In genomic region chr1:165635055-165635897, GRCm38 (mm10) we compare ENCODE assay signal across 8 mouse cellular contexts. TPM values are rescaled to one million over a fixed set of nuclear protein-coding genes. Genes with fewer than 3 reads are reported as not detected.
DNase-seq lines count a peak whose midpoint lies in the region; ATAC-seq and TF ChIP-seq lines count a peak whose summit lies in the region.

No protein-coding gene starts in this region.

- H3K4me2 ChIP-seq in hindbrain, embryonic 14.5 days (replicated peaks) = peak overlapping the region; percentile 75
- H3K4me2 ChIP-seq in midbrain, embryonic 15.5 days = peak overlapping the region; percentile 78

- no peak for DNase-seq in kidney, adult 2 months
- DNase-seq in kidney, postnatal 10 days = no peak
- DNase-seq in c-Kit-positive CD71-positive TER-119-negative erythroid progenitor cells, embryonic 14.5 days (ENCODE audit: low read depth) = peak; percentile 47
- no peak for DNase-seq in hindbrain, embryonic 14.5 days (ENCODE audit: low spot score)
- no peak for DNase-seq in thymus, postnatal 4 days
- no peak for DNase-seq in gastrocnemius, postnatal 25 days
- no peak for DNase-seq in cerebellum, postnatal 14 days

- peak overlapping the region; percentile 54 for H3K27ac ChIP-seq in kidney, adult 2 months (ENCODE audit: insufficient read depth, low read depth, low read length)
- peak overlapping the region; percentile 48; the same call in 1 of the 2 replicates for H3K27ac ChIP-seq in hindbrain, embryonic 14.5 days
- H3K27ac ChIP-seq in midbrain, embryonic 15.5 days = peak overlapping the region; percentile 97

- ATAC-seq in hindbrain, embryonic 14.5 days (ENCODE audit: low FRiP score) = no peak
- ATAC-seq in midbrain, embryonic 15.5 days (replicated peaks) = no peak

- WGBS in kidney, adult 2 months = 53% methylated on average over 17 of the region's 17 CpGs
- 30% methylated on average over 17 of the region's 17 CpGs for WGBS in hindbrain, embryonic 14.5 days
- 25% methylated on average over 17 of the region's 17 CpGs for WGBS in midbrain, embryonic 15.5 days

- 0 out of 2 replicates have a peak overlapping the region, but pooled peaks have one; percentile 68 for H3K4me3 ChIP-seq in kidney, adult 2 months (ENCODE audit: insufficient read depth, low read depth, low read length)
- H3K4me3 ChIP-seq in hindbrain, embryonic 14.5 days (replicated peaks; ENCODE audit: low read length) = peak overlapping the region; percentile 79
- H3K4me3 ChIP-seq in midbrain, embryonic 15.5 days = peak overlapping the region; percentile 93

- H3K9me3 ChIP-seq in hindbrain, embryonic 14.5 days (ENCODE audit: control insufficient read depth, low read length) = no peaks in the 10 kb centered on the region
- no peaks in the 10 kb centered on the region for H3K9me3 ChIP-seq in midbrain, embryonic 15.5 days

- peak overlapping the region; percentile 85 for H3K9ac ChIP-seq in hindbrain, embryonic 14.5 days
- peak overlapping the region; percentile 51; the same call in 1 of the 2 replicates for H3K9ac ChIP-seq in midbrain, embryonic 15.5 days

- TF ChIP-seq CTCF in kidney, adult 2 months (conservative IDR thresholded peaks at IDR 0.05; ENCODE audit: insufficient read depth, insufficient read length, low read depth, low read length) = no peak

- H3K27me3 ChIP-seq in kidney, adult 2 months (replicated peaks; ENCODE audit: control insufficient read depth, insufficient read depth, low read length) = no peaks in the 10 kb centered on the region
- H3K27me3 ChIP-seq in hindbrain, embryonic 14.5 days (ENCODE audit: control insufficient read depth, insufficient read depth, low read length) = no peaks in the 10 kb centered on the region
- no peaks in the 10 kb centered on the region for H3K27me3 ChIP-seq in midbrain, embryonic 15.5 days (replicated peaks)

- H3K4me1 ChIP-seq in kidney, adult 2 months (ENCODE audit: control insufficient read depth, insufficient read depth, low read length) = peaks cover 8% of the 10 kb centered on the region; the same call in 1 of the 2 replicates
- H3K4me1 ChIP-seq in hindbrain, embryonic 14.5 days (replicated peaks; ENCODE audit: control insufficient read depth, insufficient read depth, low read length) = peaks cover 12% of the 10 kb centered on the region
- peaks cover 33% of the 10 kb centered on the region for H3K4me1 ChIP-seq in midbrain, embryonic 15.5 days

- no peak for TF ChIP-seq POLR2A in kidney, adult 2 months (IDR thresholded peaks at IDR 0.05; ENCODE audit: low read depth, low read length)

- no peaks in the 10 kb centered on the region for H3K36me3 ChIP-seq in kidney, adult 2 months (ENCODE audit: control insufficient read depth, insufficient read depth, low read length)
- H3K36me3 ChIP-seq in hindbrain, embryonic 14.5 days (replicated peaks; ENCODE audit: control insufficient read depth, insufficient read depth) = no peaks in the 10 kb centered on the region
- H3K36me3 ChIP-seq in midbrain, embryonic 15.5 days (replicated peaks) = no peaks in the 10 kb centered on the region

RNA-seq across cellular contexts. Expression of gene Mpzl1, which starts 0.9 kb away (rescaled TPM):
- polyA plus RNA-seq in kidney, adult 2 months (2012; rRNA removed) = 38.6 and 42.0 TPM in 2 replicates
- 176 and 179 TPM in 2 replicates for polyA plus RNA-seq in hindbrain, embryonic 14.5 days (2014; fragmentation: Nextera tagmentation; extraction: Ambion mirVana)
- 156 and 168 TPM in 2 replicates for polyA plus RNA-seq in midbrain, embryonic 15.5 days (2015; fragmentation: Nextera tagmentation; extraction: Ambion mirVana)
- total RNA-seq in gastrocnemius, postnatal 25 days (2021) = 10 to 100 TPM in 1 of 2 experiments, 1 to 10 TPM in 1; 9.2 to 10.1 TPM
